Mouse (Mus musculus) intestine, embryonic 16.5 days (tissue): ENCODE results near the gene Zswim3. TPM values are rescaled to one million over a fixed set of nuclear protein-coding genes. Genes with fewer than 3 reads are reported as not detected.
A peak's percentile ranks its signal among the peaks of the same experiment; 100 is the strongest.

Experiments
- ATAC-seq: fragments of 200-750 bp; cut with Nextera tagmentation; 2 replicates; pipeline ENCODE4 v1.8.0; 2017; ENCODE audit warnings: moderate TSS enrichment, moderate library complexity
- H3K27ac ChIP-seq: fragments of 300-500 bp; sonication (generic); 2 replicates; pipeline ENCODE4 v1.5.1; 2014; ENCODE audit warnings: mild to moderate bottlenecking, low read length
- H3K27me3 ChIP-seq: fragments of 300-500 bp; sonication (generic); replicated peaks from 2 replicates; pipeline ENCODE4 v1.6.1; 2014; ENCODE audit warnings: low read length, control low read depth, mixed read lengths; ENCODE audit not compliant: control insufficient read depth, insufficient read depth
- H3K36me3 ChIP-seq: fragments of 300-500 bp; sonication (generic); 2 replicates; pipeline ENCODE4 v1.6.1; 2014; ENCODE audit warnings: low read length, control low read depth; ENCODE audit not compliant: control insufficient read depth, insufficient read depth
- H3K4me1 ChIP-seq: fragments of 300-500 bp; sonication (generic); 2 replicates; pipeline ENCODE4 v1.6.1; 2014; ENCODE audit warnings: low read length, control low read depth, mixed read lengths; ENCODE audit not compliant: control insufficient read depth, insufficient read depth
- H3K4me2 ChIP-seq: fragments of 300-500 bp; sonication (generic); 2 replicates; pipeline ENCODE4 v1.6.1; 2014; ENCODE audit warnings: low read depth, low read length, control low read depth
- H3K4me3 ChIP-seq: fragments of 300-500 bp; sonication (generic); 2 replicates; pipeline ENCODE4 v1.5.1; 2014; ENCODE audit warnings: mild to moderate bottlenecking, low read length
- H3K9ac ChIP-seq: fragments of 300-500 bp; sonication (generic); 2 replicates; pipeline ENCODE4 v1.6.1; 2014; ENCODE audit warnings: low read depth, low read length
- H3K9me3 ChIP-seq: fragments of 300-500 bp; sonication (generic); 2 replicates; pipeline ENCODE4 v1.6.1; 2016; ENCODE audit warnings: low read length, control low read depth; ENCODE audit not compliant: control insufficient read depth
- WGBS: fragments of 180-500 bp; shearing (Covaris S2); extraction: QIAGEN DNeasy Blood & Tissue Kit; methylation state at CpG from one replicate; pipeline ENCODE4 v1.1.7; 2014; 5-methylcytosine and 5-hydroxymethylcytosine counted together
- polyA plus RNA-seq: library from polyadenylated mRNA; unstranded; fragments of >200 nt; fragmentation: Nextera tagmentation; extraction: Ambion mirVana; gene quantifications from 2 replicates; pipeline ENCODE4 v1.2.1, GENCODE M21; 2015

Gene Zswim3
- polyA plus RNA-seq, 1 experiment from 2014 or later = 10.3 TPM

GRCm38 (mm10) chr2:164787779-164788178 lies 17.1 kb upstream of the Zswim3 start:
- H3K27me3 ChIP-seq = no peaks in the 10 kb centered on the region
- H3K4me1 ChIP-seq = peaks cover 20% of the 10 kb centered on the region
- no peaks in the 10 kb centered on the region for H3K9me3 ChIP-seq
- 77% methylated on average over 10 of the region's 10 CpGs for WGBS
- H3K36me3 ChIP-seq = peaks cover 16% of the 10 kb centered on the region; the same call in 1 of the 2 replicates
- H3K4me2 ChIP-seq = no peak overlapping the region
- no peak overlapping the region for H3K27ac ChIP-seq
- H3K4me3 ChIP-seq = no peak overlapping the region
- no peak for ATAC-seq
- no peak overlapping the region for H3K9ac ChIP-seq

- Histone ChIP-seq H3K9me3 (no peaks in the 10 kb centered on the region), H3K9ac (no peak overlapping the region), H3K4me1 (peaks cover 23% of the 10 kb centered on the region), H3K4me3 (no peak overlapping the region), H3K27me3 (no peaks in the 10 kb centered on the region), H3K27ac (no peak overlapping the region), H3K4me2 (no peak overlapping the region), H3K36me3 (peaks cover 20% of the 10 kb centered on the region; the same call in 1 of the 2 replicates)
- 64% methylated on average over 4 of the region's 4 CpGs for WGBS
- no peak for ATAC-seq
Measured at GRCm38 (mm10) chr2:164788411-164788810, 16.5 kb upstream of the Zswim3 start.

DNA sequence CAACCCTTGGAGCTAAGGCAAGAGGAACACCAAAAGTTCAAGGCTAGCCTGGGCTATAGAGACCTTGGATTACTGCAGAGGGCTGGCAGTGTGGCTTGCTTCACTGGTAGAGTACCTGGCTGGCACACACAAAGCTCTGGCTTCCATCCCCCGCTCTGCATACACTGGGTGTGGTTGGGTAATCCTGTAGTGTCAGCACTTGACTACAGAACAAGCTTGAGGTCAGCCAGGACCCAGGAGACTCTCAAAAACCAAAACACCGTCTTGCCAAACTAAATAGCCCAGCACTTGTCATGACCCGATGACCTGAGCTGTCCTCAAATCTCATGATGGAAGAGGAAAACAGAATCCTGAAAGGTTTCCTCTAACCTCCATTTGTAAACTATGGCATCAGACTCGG lies 14.4 kb upstream of the Zswim3 start:
- H3K9ac ChIP-seq = no peak overlapping the region
- no peaks in the 10 kb centered on the region for H3K27me3 ChIP-seq
- no peaks in the 10 kb centered on the region for H3K9me3 ChIP-seq
- no peak overlapping the region for H3K4me3 ChIP-seq
- no peak for ATAC-seq
- H3K4me1 ChIP-seq = peaks cover 20% of the 10 kb centered on the region
- H3K4me2 ChIP-seq = no peak overlapping the region
- H3K36me3 ChIP-seq = peaks cover 22% of the 10 kb centered on the region; the same call in 1 of the 2 replicates
- H3K27ac ChIP-seq = no peak overlapping the region
- WGBS = 64% methylated on average over 4 of the region's 4 CpGs

GRCm38 (mm10) chr2:164791841-164792261 lies 13.0 kb upstream of the Zswim3 start:
- no peaks in the 10 kb centered on the region for H3K27me3 ChIP-seq
- ATAC-seq = no peak
- peak overlapping the region; percentile 28; the same call in 1 of the 2 replicates for H3K27ac ChIP-seq
- H3K9ac ChIP-seq = peak overlapping the region; percentile 19; the same call in 1 of the 2 replicates
- peaks cover 24% of the 10 kb centered on the region; the same call in 1 of the 2 replicates for H3K36me3 ChIP-seq
- H3K4me3 ChIP-seq = no peak overlapping the region
- peaks cover 16% of the 10 kb centered on the region for H3K4me1 ChIP-seq
- 87% methylated on average over 18 of the region's 18 CpGs for WGBS
- no peaks in the 10 kb centered on the region for H3K9me3 ChIP-seq
- H3K4me2 ChIP-seq = no peak overlapping the region

GRCm38 (mm10) chr2:164792400-164793190 lies 12.3 kb upstream of the Zswim3 start:
- peaks cover 12% of the 10 kb centered on the region for H3K4me1 ChIP-seq
- no peak overlapping the region for H3K4me3 ChIP-seq
- H3K4me2 ChIP-seq = no peak overlapping the region
- H3K36me3 ChIP-seq = peaks cover 26% of the 10 kb centered on the region; the same call in 1 of the 2 replicates
- H3K27me3 ChIP-seq = no peaks in the 10 kb centered on the region
- 89% methylated on average over 12 of the region's 12 CpGs for WGBS
- peak; percentile 6; the same call in 1 of the 2 replicates for ATAC-seq
- no peaks in the 10 kb centered on the region for H3K9me3 ChIP-seq
- H3K27ac ChIP-seq = peak overlapping the region; percentile 28
- no peak overlapping the region; the same call in 1 of the 2 replicates for H3K9ac ChIP-seq

DNA sequence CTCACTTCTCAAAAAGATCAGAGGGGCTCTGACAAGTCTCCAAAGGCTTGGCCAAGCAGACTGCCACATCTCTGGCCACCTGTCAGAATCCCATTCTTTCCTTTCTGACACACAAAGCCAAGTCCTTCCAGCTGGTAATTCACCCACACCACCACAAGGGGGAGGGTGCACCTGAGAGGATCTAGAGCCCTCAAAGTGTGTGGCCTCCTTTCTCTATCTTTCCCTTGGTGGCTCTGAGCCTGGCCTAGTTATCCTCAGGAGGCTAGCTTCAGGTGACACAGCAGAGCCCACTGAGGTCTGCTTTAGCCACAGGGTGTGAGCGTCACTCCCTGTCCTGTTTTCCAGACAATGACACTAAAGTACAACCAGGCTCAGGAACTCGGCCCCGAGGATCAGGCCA lies 11.7 kb upstream of the Zswim3 start:
- Histone ChIP-seq H3K36me3 (peaks cover 26% of the 10 kb centered on the region; the same call in 1 of the 2 replicates), H3K27me3 (no peaks in the 10 kb centered on the region), H3K4me2 (no peak overlapping the region), H3K9me3 (no peaks in the 10 kb centered on the region), H3K4me1 (peaks cover 11% of the 10 kb centered on the region), H3K9ac (no peak overlapping the region), H3K27ac (no peak overlapping the region), H3K4me3 (no peak overlapping the region)
- WGBS = 69% methylated on average over 3 of the region's 3 CpGs
- ATAC-seq = 0 out of 2 replicates have a peak, but pooled peaks have one; percentile 16

DNA sequence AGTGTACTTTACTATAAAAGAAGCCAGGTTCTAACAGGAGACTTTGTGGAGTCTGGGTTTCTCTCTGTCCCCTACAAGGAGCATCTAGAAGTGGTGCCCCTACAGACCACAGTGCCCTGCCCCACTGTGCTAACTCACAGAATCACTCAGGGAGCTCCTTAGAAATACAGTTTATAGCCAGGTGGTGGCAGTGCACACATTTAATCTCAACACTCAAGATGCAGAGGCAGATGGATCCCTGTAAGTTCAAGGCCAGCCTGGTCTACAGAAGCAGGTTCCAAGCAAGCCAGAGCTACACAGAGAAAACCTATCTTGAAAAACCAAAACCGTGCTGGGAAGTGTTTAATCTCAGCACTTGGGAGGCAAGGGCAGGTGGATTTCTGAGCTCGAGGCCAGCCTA lies 11.1 kb upstream of the Zswim3 start:
- H3K9ac ChIP-seq = no peak overlapping the region
- no peak overlapping the region for H3K4me2 ChIP-seq
- H3K27me3 ChIP-seq = no peaks in the 10 kb centered on the region
- 91% methylated on average over 2 of the region's 2 CpGs for WGBS
- no peak overlapping the region for H3K4me3 ChIP-seq
- H3K27ac ChIP-seq = no peak overlapping the region
- H3K36me3 ChIP-seq = peaks cover 23% of the 10 kb centered on the region; the same call in 1 of the 2 replicates
- H3K9me3 ChIP-seq = no peaks in the 10 kb centered on the region
- peaks cover 6% of the 10 kb centered on the region for H3K4me1 ChIP-seq
- ATAC-seq = no peak

DNA sequence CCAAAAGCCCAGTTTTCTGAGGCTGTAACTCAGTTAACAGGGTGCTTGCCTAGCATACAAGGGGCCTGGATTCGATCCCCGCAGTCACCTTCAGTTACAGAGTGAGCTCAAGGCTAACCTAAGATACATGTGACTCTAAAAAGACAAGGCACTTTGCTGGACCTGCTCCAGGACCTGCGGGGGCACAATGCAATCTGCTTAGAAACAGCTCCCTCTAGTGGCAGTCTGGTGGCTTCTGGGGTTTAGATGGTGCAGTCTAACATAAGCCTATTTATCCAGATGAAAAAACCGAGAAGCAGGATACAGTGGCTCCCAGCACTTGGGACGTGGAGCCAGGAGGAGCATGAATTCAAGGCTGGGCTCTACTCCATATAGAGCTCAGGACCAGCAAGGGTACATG lies 10.6 kb upstream of the Zswim3 start:
- Histone ChIP-seq H3K4me2 (no peak overlapping the region), H3K9ac (no peak overlapping the region), H3K4me1 (peaks cover 3% of the 10 kb centered on the region), H3K27me3 (no peaks in the 10 kb centered on the region), H3K36me3 (peaks cover 23% of the 10 kb centered on the region; the same call in 1 of the 2 replicates), H3K4me3 (no peak overlapping the region), H3K9me3 (no peaks in the 10 kb centered on the region), H3K27ac (no peak overlapping the region)
- 37% methylated on average over 5 of the region's 5 CpGs for WGBS
- peak; percentile 59 for ATAC-seq

DNA sequence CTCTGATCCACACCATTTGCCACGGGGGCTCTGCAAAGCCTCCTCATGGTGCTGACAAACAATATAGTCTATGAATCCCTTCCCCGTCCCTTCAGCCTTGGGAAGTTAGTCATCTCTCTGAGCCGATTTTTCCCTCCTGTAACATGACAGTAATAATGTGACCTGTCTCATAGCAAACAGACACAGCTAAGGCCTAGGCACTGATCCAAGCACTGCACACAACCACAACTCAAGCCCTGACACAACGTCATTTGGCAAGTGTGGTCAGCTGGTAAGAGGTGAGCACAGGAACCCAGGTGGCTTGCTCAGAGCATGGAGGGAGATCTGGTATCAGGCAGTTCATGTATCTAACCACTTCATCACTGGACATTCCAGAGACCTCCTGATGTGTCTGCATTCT lies 9.0 kb upstream of the Zswim3 start:
- H3K4me1 ChIP-seq = peaks cover 3% of the 10 kb centered on the region
- H3K36me3 ChIP-seq = peaks cover 23% of the 10 kb centered on the region
- no peak overlapping the region for H3K9ac ChIP-seq
- no peak overlapping the region for H3K4me3 ChIP-seq
- WGBS = 80% methylated on average over 4 of the region's 4 CpGs
- H3K4me2 ChIP-seq = no peak overlapping the region
- no peaks in the 10 kb centered on the region for H3K9me3 ChIP-seq
- no peak overlapping the region for H3K27ac ChIP-seq
- H3K27me3 ChIP-seq = no peaks in the 10 kb centered on the region
- no peak for ATAC-seq
